Mouse (Mus musculus) heart, postnatal 0 days (tissue): ENCODE measurements around the gene Fabp6.

Experiments
- CTCF ChIP-seq: IDR thresholded peaks from 2 replicates; pipeline ENCODE4 v1.5.1; 2016; ENCODE audit warnings: antibody characterized with exemption, control low read depth, low read depth
- EP300 ChIP-seq: IDR thresholded peaks from 2 replicates; pipeline ENCODE4 v1.6.1; 2016; ENCODE audit warnings: antibody characterized with exemption, low read depth

DNA sequence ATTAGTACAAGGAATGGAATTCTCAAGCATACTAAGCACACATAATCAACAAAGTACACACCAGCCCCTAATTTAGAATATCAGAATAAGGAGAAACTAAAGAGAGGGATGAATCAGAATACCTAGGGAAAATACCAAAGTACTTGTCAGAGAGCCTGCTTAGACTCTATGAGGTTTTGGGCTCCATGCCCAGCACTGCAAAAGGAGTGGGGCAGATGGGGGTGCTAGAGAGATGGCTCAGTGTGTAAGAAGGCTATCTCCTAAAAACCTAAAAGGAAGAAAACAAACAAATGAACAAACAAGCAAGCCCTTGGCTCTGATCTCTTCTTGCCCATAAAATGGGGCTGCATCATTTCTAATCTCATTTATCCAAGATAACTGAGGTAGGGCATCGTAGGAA lies 23.0 kb upstream of the Fabp6 start:
- TF ChIP-seq CTCF (no peak), EP300 (no peak)
